Mouse (Mus musculus) T-helper 2 cell (primary cell): ENCODE results near the gene Tiparp.

ENCODE experiments used
- in situ Hi-C: fragments of 300-600 bp; cut with MboI, MseI; formaldehyde crosslinking; loops from one replicate; pipeline ENCODE4 v1.15.1; 2025; ENCODE audit warnings: high pct_unique_total_duplicates

Tiparp gene

GRCm38 (mm10) chr3:65527691-65528601 is at the start of gene Tiparp:
Gene Tiparp (plus strand): TSS chr3:65528410.
- in situ Hi-C loops = loop anchor here (5.0 to 25.0 kb wide), 4 partner anchors 59 to 399 kb away; partner anchors contain the start of genes Lekr1 and Ssr3

DNA sequence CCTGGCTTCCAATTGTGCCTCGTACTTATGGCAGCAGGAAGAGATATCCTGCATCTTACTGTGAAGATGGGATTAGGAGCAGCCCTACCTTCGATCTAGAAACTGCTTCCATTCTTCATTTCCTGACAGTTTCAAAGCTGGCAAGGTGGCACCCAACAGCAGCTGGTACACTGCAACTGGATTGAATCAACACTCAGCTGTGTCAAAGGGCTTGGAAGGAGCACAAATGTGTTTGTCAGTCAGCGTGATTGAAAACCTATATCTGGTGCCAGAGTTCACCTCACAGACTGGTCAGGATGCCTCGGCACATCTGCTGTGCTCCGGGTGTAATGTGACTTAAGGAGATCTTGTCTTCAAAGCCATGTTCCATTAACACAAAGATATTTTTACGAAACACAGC is 47.5 kb upstream of the Tiparp start:
- in situ Hi-C loops = no loop called here

- in situ Hi-C loops = no loop called here
Observed at GRCm38 (mm10) chr3:65482266-65482665, 45.9 kb upstream of the Tiparp start.

- in situ Hi-C loops = no loop called here
Observed at GRCm38 (mm10) chr3:65482698-65483407, 45.4 kb upstream of the Tiparp start.

DNA sequence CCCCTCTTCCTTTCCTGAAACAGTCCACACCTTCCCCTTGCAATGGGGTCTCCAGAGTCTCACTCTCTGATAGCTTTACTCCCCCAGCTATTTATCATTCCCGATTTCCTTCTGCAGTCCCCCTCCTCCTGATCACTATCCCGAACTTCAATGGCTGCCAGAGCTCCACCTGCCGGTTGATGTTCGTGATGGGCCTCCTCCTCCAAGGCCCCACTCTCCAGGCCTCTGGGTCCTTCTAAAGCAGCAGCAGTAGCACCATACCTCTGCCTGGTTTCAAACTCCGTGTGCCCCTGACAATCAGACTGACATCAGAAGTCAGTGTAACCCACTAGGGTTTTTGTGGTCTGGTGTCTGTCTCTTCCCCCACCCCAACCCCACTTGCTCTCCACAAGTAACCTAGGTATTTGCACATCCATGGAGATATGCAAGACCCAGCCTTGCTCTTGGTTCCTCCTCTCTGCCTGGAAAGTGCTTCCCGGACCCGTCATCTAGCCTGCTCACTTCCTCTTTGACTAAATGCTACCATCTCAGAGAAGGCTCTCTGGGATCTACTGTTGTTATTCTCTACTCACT is 44.0 kb upstream of the Tiparp start:
- in situ Hi-C loops = no loop called here

- in situ Hi-C loops = no loop called here
Observed at GRCm38 (mm10) chr3:65487419-65488088, 40.7 kb upstream of the Tiparp start.

- in situ Hi-C loops = no loop called here
Observed at GRCm38 (mm10) chr3:65488556-65489244, 39.5 kb upstream of the Tiparp start.

DNA sequence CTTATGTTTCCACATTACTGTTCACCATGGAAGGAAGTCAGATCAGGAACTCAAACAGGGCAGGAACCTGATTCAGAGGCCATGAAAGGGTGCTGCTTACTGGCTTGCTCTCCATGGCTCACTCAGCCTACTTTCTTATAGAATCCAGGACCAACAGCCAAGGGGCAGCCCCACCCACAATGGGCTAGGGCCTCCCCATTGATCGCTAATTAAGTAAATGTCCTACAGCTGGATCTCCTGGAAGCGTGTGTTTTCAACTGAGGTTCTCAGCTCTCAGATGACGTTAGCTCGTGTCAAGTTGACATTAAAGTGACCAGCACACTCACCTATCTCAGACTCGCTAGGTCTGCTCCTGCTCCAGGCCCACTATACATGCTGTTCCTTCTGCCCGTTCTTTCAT is 38.6 kb upstream of the Tiparp start:
- in situ Hi-C loops = no loop called here

DNA sequence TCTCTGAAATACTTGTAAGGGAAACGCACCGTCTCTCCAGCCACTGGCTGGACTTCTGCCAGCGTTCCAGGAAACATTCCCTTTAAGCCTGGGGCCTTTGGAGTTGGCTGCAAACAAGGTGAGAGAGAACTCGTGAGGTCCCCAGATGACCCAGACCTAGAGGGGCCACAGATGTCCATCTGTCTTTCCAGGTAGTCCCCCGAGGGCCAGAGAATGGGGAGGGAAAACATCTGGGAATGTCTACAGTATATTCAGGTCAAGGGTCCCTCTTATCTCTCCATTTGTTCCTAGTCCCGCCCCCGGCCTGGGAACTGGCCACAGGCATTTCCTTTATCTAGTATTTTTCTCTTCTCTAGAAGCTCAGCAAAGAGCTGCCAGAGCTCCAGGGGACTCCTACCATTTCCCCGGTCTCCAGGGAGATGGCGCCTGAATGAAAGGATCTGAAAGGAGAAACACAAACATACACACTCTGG is 33.9 kb upstream of the Tiparp start:
- in situ Hi-C loops = no loop called here

- in situ Hi-C loops = no loop called here
Observed at GRCm38 (mm10) chr3:65507766-65508165, 20.4 kb upstream of the Tiparp start.

- in situ Hi-C loops = no loop called here
Observed at GRCm38 (mm10) chr3:65510588-65510987, 17.6 kb upstream of the Tiparp start.

DNA sequence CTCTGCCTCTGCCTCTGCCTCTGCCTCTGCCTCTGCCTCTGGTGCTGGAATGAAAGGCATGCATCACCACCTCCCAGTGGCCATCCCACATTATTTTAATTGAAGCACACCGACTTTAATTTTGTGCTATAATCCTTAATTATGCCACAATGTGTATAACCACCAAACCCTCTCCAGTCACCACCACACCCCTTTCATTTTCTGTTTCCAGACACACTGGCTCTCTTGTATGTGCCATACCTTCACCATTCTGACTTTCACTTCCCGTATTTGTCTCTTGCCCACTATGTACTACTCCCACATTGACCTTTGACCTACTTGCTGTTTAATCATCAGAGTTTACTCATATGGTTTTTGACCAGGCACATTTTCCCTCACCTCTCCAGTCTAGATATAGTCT is 12.5 kb upstream of the Tiparp start:
- in situ Hi-C loops = no loop called here

DNA sequence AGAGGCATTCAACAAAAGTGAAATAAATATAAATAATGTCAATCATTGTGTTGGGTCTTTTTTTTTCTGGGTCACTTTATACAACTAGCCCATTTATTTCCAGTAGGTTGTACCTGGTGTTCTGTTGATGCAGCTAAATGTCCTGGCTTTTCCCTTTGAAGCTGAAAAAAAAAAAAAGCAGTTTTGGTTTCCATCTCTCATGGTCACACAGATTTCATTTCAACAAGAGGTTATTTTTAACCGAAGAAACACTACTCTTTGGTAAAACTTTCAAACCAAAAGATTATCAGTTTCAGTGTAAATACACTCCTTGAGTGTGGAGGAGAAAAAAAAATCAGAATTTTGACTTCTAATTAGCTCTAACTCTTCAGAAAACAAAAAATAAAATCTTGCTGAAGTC is 11.7 kb upstream of the Tiparp start:
- in situ Hi-C loops = no loop called here

DNA sequence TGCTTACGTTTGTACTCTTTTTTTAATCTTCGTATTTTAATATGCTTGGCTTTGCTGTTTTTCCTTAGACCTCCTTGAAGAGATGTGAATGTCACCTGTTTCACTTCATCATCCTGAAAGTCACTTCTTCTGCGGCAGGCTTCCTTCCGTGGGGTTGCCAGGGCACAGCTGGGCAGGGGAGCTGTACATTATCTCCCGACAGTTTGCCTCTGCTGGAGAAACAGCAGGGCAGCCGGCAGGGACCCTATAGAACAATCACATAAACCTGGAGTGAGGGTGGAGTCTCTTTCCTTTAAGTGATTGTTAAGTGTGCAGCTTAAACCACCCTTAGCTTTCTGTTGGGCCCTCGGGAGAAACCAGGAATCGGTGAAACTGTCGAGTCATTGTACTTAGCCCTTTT is 11.1 kb upstream of the Tiparp start:
- in situ Hi-C loops = no loop called here

DNA sequence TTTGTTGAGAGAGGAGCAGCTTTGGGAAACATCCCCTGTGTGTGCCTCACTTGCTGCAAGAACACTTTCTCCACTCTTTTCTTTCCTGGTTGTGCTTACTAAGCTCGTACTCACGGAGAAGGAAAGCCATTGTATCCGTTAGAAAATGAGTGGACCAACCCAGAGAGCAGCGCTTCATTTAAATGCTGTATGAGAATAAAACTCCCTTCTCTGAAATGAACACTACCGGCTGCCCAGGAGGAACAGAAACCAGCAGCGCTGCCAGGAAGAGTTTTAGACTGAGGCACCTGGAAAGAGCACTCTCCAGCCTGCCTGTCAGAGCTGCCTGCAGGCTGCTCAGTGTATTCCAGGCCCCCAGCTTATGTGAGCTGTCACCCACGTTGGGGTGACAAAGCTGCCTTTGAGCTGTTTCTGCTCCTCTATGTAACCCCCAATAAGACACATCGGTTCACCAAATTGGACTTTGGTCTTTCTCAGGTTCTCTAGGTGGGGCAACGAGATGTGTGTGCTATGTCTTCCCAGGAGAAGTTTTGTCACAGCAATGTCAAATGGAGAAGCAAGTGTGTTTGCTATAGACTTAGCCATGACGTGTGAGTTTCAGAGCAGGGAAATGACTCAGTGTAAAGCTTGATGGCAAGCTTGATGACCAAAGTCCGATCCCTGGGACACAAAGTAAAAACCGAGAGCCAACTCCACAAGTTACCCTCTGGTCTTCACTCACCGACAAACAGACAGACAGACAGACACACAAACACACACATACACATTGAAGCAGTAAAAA is 10.3 kb upstream of the Tiparp start:
- in situ Hi-C loops = no loop called here

- in situ Hi-C loops = no loop called here
Observed at GRCm38 (mm10) chr3:65521391-65521790, 6.8 kb upstream of the Tiparp start.

- in situ Hi-C loops = no loop called here
Observed at GRCm38 (mm10) chr3:65523397-65523796, 4.8 kb upstream of the Tiparp start.

DNA sequence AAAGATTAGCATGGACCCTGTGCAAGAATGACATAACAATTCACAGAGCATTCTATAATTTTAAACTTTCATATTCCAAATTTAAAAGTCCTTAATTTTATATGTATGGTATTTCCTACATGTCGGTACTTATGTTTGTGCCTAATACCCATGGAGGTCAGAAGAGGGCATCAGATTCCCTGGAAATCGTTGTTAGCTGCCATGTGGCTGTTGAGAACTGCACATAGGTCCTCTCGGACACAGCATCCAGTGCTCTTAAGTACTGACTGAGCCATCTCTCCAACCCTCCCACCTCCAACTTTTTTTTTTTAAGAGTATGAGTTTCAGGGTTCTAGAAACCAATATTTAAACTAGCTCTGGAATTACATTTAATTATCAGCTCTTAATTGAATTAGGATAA is 2.5 kb upstream of the Tiparp start:
- in situ Hi-C loops = loop anchor here (5.0 to 25.0 kb wide), 4 partner anchors 62 to 402 kb away; partner anchors contain the start of genes Lekr1 and Ssr3

DNA sequence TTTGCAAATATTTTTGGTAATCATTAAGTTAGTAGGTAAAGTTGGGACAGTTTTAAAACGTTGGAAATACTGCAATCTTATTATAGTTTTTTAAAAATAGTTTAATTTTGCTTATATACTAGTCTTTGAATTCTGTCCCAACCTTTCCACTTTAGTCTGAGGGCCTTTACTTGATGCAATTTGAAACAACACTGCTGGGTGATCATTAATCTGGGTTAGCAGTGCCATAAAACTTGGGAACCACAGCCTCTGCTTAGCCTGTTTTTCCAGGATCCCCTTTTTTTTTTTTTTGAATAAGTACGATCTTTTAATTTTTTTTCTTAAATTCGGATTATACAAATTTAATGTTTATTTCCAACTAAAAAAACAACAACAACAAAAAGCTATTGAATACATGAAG is 1.0 kb upstream of the Tiparp start:
- in situ Hi-C loops = loop anchor here (5.0 to 25.0 kb wide), 4 partner anchors 60 to 400 kb away; partner anchors contain the start of genes Lekr1 and Ssr3
